Mouse (Mus musculus) limb, embryonic 15.5 days (tissue): ENCODE measurements around the gene Gcc1. TPM values are rescaled to one million over a fixed set of nuclear protein-coding genes. Genes with fewer than 3 reads are reported as not detected.

Experiments used
- ATAC-seq: fragments of 200-750 bp; cut with Nextera tagmentation; 2 replicates; pipeline ENCODE4 v1.8.0; 2017; ENCODE audit warnings: low read depth, moderate TSS enrichment; ENCODE audit not compliant: insufficient number of reproducible peaks, low FRiP score, low TSS enrichment
- H3K27ac ChIP-seq: fragments of 300-500 bp; sonication (generic); 2 replicates; pipeline ENCODE4 v1.5.1; 2015; ENCODE audit warnings: moderate library complexity, mild to moderate bottlenecking, inconsistent platforms
- H3K27me3 ChIP-seq: fragments of 300-500 bp; sonication (generic); 2 replicates; pipeline ENCODE4 v1.6.1; 2015; ENCODE audit warnings: inconsistent platforms
- H3K36me3 ChIP-seq: fragments of 300-500 bp; sonication (generic); 2 replicates; pipeline ENCODE4 v1.6.1; 2015; ENCODE audit warnings: inconsistent platforms
- H3K4me1 ChIP-seq: fragments of 300-500 bp; sonication (generic); 2 replicates; pipeline ENCODE4 v1.6.1; 2015; ENCODE audit warnings: inconsistent platforms
- H3K4me2 ChIP-seq: fragments of 300-500 bp; sonication (generic); 2 replicates; pipeline ENCODE4 v1.6.1; 2015; ENCODE audit warnings: mild to moderate bottlenecking, inconsistent platforms
- H3K4me3 ChIP-seq: fragments of 300-500 bp; sonication (generic); 2 replicates; pipeline ENCODE4 v1.5.1; 2015; ENCODE audit warnings: mild to moderate bottlenecking, inconsistent platforms
- H3K9ac ChIP-seq: fragments of 300-500 bp; sonication (generic); 2 replicates; pipeline ENCODE4 v1.6.1; 2015; ENCODE audit warnings: inconsistent platforms
- H3K9me3 ChIP-seq: fragments of 300-500 bp; sonication (generic); 2 replicates; pipeline ENCODE4 v1.6.1; 2016; ENCODE audit warnings: inconsistent platforms
- WGBS: fragments of 180-500 bp; shearing (Covaris S2); methylation state at CpG from one replicate; pipeline ENCODE4 v1.1.7; 2015; 5-methylcytosine and 5-hydroxymethylcytosine counted together
- polyA plus RNA-seq: library from polyadenylated mRNA; unstranded; fragments of >200 nt; fragmentation: Nextera tagmentation; extraction: Ambion mirVana; gene quantifications from 2 replicates; pipeline ENCODE4 v1.2.1, GENCODE M21; 2015

The Gcc1 gene
- polyA plus RNA-seq, 1 experiment from 2014 or later, result 10.6 TPM

DNA sequence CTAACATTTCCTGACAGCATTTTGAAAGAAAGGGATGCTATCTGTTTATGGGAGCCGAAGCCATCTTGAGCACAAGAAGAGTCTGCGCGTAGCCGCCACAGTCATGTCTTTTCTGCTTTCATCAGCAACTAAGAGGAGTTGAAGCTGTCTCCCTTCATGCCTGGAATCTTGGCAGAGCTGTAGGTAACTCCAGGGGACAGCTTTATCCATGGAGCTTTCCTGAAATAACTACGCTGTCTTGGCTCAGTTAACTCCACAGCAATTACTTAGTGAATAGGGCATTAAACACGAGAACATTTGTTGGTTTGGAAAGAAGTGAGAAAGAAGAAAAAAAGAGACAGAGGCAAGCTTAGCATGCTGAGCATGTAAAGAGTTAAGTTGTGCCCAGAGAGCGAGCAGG is 19.7 kb upstream of the Gcc1 start:
- Histone ChIP-seq H3K9me3 (no peaks in the 10 kb centered on the region), H3K4me3 (no peak overlapping the region), H3K4me2 (no peak overlapping the region), H3K27ac (no peak overlapping the region), H3K9ac (no peak overlapping the region), H3K36me3 (no peaks in the 10 kb centered on the region), H3K4me1 (peaks cover 3% of the 10 kb centered on the region; the same call in 1 of the 2 replicates), H3K27me3 (peaks cover 32% of the 10 kb centered on the region)
- ATAC-seq, result no peak
- WGBS, result 73% methylated on average over 7 of the region's 7 CpGs

DNA sequence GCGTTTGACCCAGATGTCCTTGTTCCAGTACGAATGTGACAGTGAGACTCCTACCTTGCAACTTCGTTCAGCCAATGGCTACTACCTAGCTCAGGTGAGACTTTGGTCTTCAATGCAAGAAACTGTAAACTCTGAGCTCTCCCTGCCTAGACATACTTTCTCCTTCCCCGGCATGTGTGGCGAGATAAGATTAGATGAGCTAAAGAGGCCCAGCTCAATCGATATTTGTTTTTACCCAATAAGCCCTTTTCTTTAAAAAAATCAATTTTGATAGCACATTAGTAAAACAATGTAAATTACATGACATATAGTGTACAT is 3.3 kb upstream of the Gcc1 start:
- Histone ChIP-seq H3K9ac (no peak overlapping the region), H3K27ac (no peak overlapping the region), H3K4me3 (no peak overlapping the region), H3K4me1 (no peaks in the 10 kb centered on the region), H3K27me3 (no peaks in the 10 kb centered on the region), H3K4me2 (no peak overlapping the region), H3K9me3 (no peaks in the 10 kb centered on the region), H3K36me3 (peaks cover 9% of the 10 kb centered on the region)
- 70% methylated on average over 6 of the region's 6 CpGs for WGBS
- no peak for ATAC-seq

DNA sequence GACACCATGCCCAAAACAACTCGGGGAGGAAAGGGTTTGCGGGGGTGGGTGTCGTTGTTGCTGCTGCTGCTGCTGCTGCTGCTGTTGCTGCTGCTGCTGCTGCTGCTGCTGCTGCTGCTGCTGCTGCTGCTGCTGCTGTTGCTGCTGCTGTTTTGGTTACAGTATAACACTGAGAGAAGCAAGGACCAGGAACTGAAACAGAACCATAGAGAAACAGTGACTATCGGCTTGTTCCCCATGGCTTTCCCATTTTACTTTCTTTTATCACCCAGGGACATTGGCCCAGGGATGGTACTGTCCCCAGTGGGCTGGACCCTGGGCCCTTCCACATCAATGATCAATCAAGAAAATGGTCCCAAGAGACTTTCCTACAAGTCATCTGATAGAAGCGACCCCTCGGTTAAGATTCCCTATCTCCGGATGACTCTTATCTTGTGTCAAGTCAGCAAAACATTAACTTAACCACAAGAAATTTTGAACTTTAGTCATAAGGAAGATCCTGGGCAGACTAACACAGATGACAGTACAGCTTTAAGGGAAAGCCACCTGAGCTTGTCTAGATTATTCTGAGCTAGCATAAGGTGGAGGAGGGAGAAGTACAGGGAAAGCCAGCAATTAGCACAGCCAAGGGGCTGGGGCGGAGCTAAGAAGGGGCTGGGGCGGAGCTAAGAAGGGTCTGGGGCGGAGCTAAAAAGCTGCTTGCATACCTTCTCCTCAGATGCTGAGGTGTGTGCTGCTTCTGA is 2.8 kb upstream of the Gcc1 start:
- no peaks in the 10 kb centered on the region for H3K9me3 ChIP-seq
- ATAC-seq, result no peak
- H3K27me3 ChIP-seq, result no peaks in the 10 kb centered on the region
- H3K27ac ChIP-seq, result no peak overlapping the region
- no peak overlapping the region for H3K9ac ChIP-seq
- no peak overlapping the region for H3K4me2 ChIP-seq
- WGBS, result 77% methylated on average over 10 of the region's 10 CpGs
- no peaks in the 10 kb centered on the region for H3K4me1 ChIP-seq
- H3K36me3 ChIP-seq, result peaks cover 14% of the 10 kb centered on the region
- H3K4me3 ChIP-seq, result no peak overlapping the region

DNA sequence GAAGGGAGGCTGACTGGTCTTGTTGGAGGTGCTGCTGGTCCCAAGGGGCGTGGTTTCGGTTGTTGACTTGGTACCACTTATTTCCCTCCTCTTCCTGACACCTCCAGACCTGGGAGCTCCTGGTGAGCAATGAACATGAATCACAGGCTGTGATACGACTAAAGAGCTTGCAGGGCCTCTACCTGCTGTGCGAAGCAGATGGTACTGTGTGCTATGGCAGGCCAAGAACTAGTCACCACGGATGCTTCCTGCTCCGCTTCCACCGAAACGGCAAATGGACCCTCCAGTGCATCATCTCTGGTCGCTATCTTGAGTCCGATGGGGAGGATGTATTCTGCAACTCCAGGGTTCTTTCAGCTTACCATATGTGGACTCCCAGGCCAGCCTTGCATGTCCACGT is 1.7 kb upstream of the Gcc1 start:
- no peak for ATAC-seq
- Histone ChIP-seq H3K4me2 (no peak overlapping the region), H3K9ac (no peak overlapping the region), H3K4me3 (no peak overlapping the region), H3K4me1 (peaks cover 6% of the 10 kb centered on the region), H3K36me3 (peaks cover 18% of the 10 kb centered on the region), H3K9me3 (no peaks in the 10 kb centered on the region), H3K27ac (no peak overlapping the region), H3K27me3 (no peaks in the 10 kb centered on the region)
- 80% methylated on average over 11 of the region's 11 CpGs for WGBS

DNA sequence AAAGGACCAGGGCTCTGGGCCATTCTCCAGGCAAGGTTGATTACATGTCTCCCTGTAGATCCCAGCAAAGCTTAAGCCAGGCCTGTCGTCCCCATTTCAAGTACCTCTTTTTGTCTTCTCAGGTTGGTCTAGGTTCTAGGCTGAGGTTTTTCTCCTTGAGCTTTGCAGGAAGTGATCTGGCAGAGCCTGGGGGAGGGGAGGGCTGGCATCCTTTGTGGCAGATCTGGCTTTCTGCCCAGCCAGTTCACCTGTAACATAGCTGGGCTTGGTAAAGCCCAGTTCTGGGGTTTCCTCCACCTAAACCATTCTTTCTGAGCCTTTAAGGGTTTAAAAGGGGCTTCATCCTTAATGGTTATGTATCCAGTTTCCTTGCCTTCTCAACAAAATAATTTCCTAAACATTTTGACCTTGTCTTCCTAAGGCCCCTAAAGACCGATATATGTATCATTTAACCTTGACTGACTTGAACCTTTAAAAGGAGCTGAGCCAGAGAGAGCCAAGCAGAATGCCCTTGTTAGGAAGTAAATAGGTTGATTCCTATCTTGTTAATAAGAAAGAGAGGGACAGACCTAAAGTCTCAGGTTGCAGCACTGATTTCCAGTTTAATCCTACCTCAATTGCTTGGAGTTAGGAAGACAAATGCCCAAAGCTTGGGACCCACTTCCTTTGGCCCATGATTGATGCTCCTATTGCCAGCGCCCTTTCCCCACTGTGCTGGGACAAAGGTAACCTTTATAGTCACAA is 922 bp downstream of the Gcc1 start, which contains the start of gene Fscn3:
TSS of gene Fscn3 (plus strand) at position 694 of the 744 bp plus-strand sequence.
- Histone ChIP-seq H3K27me3 (no peaks in the 10 kb centered on the region), H3K36me3 (peaks cover 18% of the 10 kb centered on the region), H3K9me3 (no peaks in the 10 kb centered on the region), H3K27ac (no peak within 1 kb of the TSS), H3K4me3 (no peak within 1 kb of the TSS), H3K4me1 (peaks cover 15% of the 10 kb centered on the region), H3K9ac (no peak within 1 kb of the TSS), H3K4me2 (no peak within 1 kb of the TSS)
- 83% methylated on average over 3 of the region's 3 CpGs for WGBS
- no peak for ATAC-seq

DNA sequence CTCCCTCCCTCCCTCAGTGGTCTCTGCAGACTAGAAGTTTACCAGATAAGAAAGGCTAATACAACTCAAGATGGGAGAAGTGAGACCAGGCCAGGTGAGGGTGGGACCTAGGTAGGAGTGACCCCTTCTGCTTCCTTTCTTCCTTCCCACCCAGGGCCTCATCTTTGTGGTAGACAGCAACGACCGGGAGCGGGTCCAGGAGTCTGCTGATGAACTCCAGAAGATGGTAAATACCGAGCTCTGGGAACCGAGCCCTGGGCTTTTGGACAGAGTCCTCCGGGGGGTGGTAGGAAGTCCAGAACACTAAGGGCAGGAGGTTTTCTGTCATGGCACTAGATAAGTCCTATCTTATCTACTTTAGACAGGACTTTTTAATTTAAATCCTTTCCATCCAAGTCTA is 3.2 kb downstream of the Gcc1 start:
- Histone ChIP-seq H3K36me3 (peaks cover 18% of the 10 kb centered on the region), H3K9ac (no peak overlapping the region), H3K4me3 (no peak overlapping the region), H3K27ac (no peak overlapping the region), H3K4me2 (peak overlapping the region; percentile 58), H3K27me3 (no peaks in the 10 kb centered on the region), H3K9me3 (no peaks in the 10 kb centered on the region), H3K4me1 (peaks cover 33% of the 10 kb centered on the region)
- WGBS, result 73% methylated on average over 6 of the region's 6 CpGs
- no peak for ATAC-seq

DNA sequence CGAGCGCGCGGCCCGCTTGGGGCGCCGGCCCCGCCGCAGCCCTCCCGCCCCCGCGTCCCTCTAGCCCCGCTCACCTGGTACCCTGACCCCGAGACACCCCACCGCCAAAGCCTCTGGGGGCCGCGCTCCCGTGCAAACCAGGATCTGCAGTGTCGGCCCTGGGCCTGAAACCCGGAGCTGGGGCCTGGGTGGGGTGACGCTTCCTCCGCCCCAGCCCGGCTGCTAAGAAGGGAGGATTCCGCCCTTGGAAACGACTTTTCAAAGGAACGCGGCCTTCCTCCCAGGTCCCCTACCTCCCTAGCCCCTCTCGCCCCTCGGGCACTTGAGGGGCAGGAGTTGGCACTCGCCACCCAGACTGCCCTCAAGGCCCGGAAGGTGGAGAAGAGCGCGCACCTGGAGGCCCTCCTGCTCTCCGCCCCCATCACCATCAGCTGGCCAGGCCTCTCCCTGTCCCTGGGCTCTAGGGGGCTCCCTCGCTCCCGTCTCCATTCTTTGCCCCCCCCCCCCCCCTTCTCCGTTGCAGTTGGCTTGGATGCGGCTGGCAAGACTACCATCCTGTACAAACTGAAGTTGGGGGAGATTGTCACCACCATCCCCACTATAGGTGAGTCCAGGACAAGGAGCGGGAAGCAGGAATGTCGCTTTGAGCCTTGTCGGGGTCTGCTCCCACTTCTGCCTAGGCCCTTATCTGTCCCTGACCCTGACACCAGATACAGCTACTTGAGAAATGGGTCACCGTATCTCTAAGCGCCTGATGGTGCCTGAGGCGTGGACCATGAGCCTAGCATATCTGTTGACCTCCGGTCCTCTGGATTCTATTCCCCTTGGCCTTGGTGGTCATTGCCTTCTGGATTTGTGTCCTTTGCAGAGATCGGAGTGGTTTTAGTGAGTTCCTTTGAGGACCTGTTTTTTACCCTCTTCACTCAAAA is 4.2 kb downstream of the Gcc1 start:
- Histone ChIP-seq H3K27ac (peak overlapping the region; percentile 79), H3K4me3 (peak overlapping the region; percentile 95), H3K9me3 (no peaks in the 10 kb centered on the region), H3K9ac (peak overlapping the region; percentile 98), H3K36me3 (peaks cover 21% of the 10 kb centered on the region), H3K27me3 (no peaks in the 10 kb centered on the region), H3K4me2 (peak overlapping the region; percentile 58), H3K4me1 (peaks cover 39% of the 10 kb centered on the region)
- peak; percentile 16; the same call in 1 of the 2 replicates for ATAC-seq
- WGBS, result 9% methylated on average over 46 of the region's 46 CpGs

DNA sequence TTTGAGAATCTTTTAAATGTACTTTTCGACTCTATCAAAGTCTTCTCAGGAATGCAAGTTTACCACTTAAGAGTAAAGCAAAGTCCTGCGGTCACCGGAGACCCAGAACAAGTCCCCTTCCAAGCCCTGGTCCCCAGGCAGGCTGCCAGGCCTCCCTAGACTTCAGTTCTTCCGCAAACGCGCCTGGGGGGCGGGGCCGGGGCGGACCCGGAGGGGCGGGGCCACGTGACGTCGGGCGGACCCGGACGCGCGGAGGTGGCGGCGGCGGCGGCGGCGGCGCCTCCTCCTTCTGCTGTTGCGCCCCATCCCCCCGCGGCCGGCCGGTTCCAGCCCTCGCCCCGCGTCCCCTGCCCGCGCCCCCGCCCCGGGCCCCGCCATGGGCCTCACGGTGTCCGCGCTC is 4.9 kb downstream of the Gcc1 start, which contains the start of gene Arf5:
TSS of gene Arf5 (plus strand) at position 248 of the 400 bp plus-strand sequence.
- H3K4me3 ChIP-seq, result peak within 1 kb of the TSS; percentile 95
- WGBS, result under 1% methylated on average over 28 of the region's 42 CpGs

DNA sequence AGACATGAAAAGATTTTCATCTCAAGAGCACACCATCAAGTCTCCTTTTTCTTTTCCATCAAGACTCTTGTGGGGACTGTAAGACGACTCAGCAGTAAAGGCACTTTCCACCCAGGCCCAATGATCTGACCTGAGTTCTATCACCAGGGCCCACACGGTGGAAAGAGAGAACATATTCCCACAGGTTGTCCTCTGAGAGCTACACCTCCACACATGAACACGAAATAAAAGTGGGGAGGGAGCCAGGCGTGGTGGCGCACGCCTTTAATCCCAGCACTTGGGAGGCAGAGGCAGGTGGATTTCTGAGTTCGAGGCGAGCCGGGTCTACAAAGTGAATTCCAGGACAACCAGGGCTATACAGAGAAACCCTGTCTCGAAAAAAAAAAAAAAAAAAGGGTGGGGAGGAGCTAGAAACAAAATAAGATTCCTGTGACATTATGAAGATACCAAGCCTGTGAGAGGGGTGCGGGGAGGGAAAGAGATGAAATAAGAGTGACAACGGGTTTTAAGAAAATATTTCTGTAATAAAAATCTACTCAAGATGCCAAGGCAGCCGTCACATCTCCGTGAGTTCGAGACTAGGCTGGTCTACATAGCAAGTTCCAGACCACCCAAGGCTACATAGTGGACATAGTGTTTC is 5.4 kb downstream of the Gcc1 start:
- no peak overlapping the region for H3K9ac ChIP-seq
- 66% methylated on average over 15 of the region's 15 CpGs for WGBS
- H3K27me3 ChIP-seq, result no peaks in the 10 kb centered on the region
- H3K4me3 ChIP-seq, result peak overlapping the region; percentile 95
- peaks cover 33% of the 10 kb centered on the region for H3K36me3 ChIP-seq
- no peak for ATAC-seq
- H3K4me2 ChIP-seq, result peak overlapping the region; percentile 58; the same call in 1 of the 2 replicates
- peaks cover 41% of the 10 kb centered on the region for H3K4me1 ChIP-seq
- H3K9me3 ChIP-seq, result no peaks in the 10 kb centered on the region
- H3K27ac ChIP-seq, result peak overlapping the region; percentile 79

More for the DNA sequence above, 4.9 kb downstream of the Gcc1 start, which contains the start of gene Arf5:
- ATAC-seq, result peak; percentile 66
- Histone ChIP-seq H3K4me2 (peak within 1 kb of the TSS; percentile 58), H3K27ac (peak within 1 kb of the TSS; percentile 79), H3K36me3 (peaks cover 28% of the 10 kb centered on the region), H3K27me3 (no peaks in the 10 kb centered on the region), H3K9ac (peak within 1 kb of the TSS; percentile 98), H3K9me3 (no peaks in the 10 kb centered on the region), H3K4me1 (peaks cover 41% of the 10 kb centered on the region)

DNA sequence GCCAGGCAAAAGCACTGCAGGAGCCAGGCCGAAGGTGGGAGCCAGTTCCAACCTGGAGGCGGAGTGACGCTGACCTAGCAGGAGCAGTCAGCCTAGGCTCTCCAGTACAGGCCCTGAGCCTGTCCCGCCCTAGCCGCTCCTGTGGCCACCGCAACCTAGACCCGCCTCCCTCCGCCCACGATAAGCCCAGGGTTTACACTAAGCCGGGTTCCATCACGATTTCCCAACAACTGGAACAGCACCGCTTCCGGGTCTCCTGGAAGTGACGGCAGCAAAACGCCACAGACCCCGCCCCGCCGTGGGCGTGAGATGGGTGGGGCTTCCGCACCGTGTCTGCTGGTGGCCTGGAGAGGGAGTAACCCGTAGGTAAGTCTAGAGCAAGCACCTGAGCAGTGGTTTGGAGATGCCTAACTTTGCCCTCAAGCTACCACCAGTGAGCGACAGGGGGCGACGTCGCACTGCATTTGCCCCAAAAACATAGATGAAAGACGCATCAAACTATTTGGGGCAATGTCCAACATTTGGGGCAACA is 6.7 kb downstream of the Gcc1 start:
- Histone ChIP-seq H3K27ac (peak overlapping the region; percentile 65), H3K4me2 (peak overlapping the region; percentile 87), H3K27me3 (no peaks in the 10 kb centered on the region), H3K9me3 (no peaks in the 10 kb centered on the region), H3K9ac (peak overlapping the region; percentile 53), H3K4me1 (peaks cover 45% of the 10 kb centered on the region), H3K36me3 (peaks cover 37% of the 10 kb centered on the region), H3K4me3 (peak overlapping the region; percentile 76)
- ATAC-seq, result peak; percentile 86
- WGBS, result 1% methylated on average over 27 of the region's 27 CpGs

DNA sequence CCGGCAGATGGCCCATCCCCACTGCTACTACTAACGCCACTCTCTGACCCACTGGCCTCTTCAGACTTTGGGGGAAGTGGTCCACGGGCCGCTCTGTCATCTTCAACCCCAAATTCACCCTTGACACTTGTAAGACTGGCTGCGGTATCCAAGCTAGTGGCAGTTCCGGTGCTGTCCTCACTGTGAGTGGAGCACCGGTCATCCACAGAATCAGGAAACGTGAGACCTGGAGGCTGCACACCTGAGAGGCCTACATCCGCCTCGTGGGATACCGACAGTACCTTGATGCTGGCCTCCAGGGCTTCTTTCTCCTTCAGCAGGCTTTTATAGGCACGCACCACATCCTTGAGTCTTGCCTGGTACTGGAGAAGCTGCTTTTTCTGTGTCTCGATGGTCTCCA is 7.3 kb downstream of the Gcc1 start:
- WGBS, result 20% methylated on average over 13 of the region's 13 CpGs
- Histone ChIP-seq H3K27ac (peak overlapping the region; percentile 65), H3K27me3 (no peaks in the 10 kb centered on the region), H3K4me1 (peaks cover 45% of the 10 kb centered on the region), H3K4me2 (peak overlapping the region; percentile 87), H3K9ac (peak overlapping the region; percentile 53), H3K9me3 (no peaks in the 10 kb centered on the region), H3K4me3 (peak overlapping the region; percentile 76), H3K36me3 (peaks cover 31% of the 10 kb centered on the region)
- no peak for ATAC-seq
